Mouse (Mus musculus) Patski (cell line): ENCODE data around the gene Kif17. TPM values are rescaled to one million over a fixed set of nuclear protein-coding genes. Genes with fewer than 3 reads are reported as not detected.

Experiments used
- ATAC-seq: fragments of 100-300 bp; one replicate; pipeline ENCODE4 v1.8.0; 2021
- CTCF ChIA-PET: fragments of 350-600 bp; sonication (Branson Sonifier 250); formaldehyde crosslinking; loops from one replicate; lab custom pipeline; 2022; ENCODE audit warnings: inconsistent platforms; lab: Charles Lee
- POLR2A ChIA-PET: fragments of 350-600 bp; sonication (Branson Sonifier 250); formaldehyde crosslinking; loops from one replicate; lab custom pipeline; 2022; ENCODE audit warnings: antibody characterized with exemption, inconsistent platforms; lab: Charles Lee
- DNase-seq: peaks from one replicate; pipeline ENCODE4 v3.0.0-alpha.2; 2011; ENCODE audit warnings: low read depth, low spot score
- H3K27me3 ChIP-seq: fragments of 371-371 bp; one replicate; pipeline ENCODE4 v1.5.1; 2021
- CTCF ChIP-seq: fragments of 100-300 bp; IDR thresholded peaks from one replicate; pipeline ENCODE4 v1.5.1; 2021
- in situ Hi-C: fragments of 300-500 bp; cut with MboI; formaldehyde crosslinking; loops from 3 replicates; pipeline ENCODE4 v1.11.1; 2018; ENCODE audit warnings: low pct_unique_long_range_greater_than_20kb, mixed read lengths
- polyA plus RNA-seq: library from polyadenylated mRNA; unstranded; gene quantifications from one replicate; pipeline ENCODE4 v1.2.3, GENCODE M21; 2021

Gene Kif17
- polyA plus RNA-seq, 1 experiment from 2014 or later: 1.6 TPM

DNA sequence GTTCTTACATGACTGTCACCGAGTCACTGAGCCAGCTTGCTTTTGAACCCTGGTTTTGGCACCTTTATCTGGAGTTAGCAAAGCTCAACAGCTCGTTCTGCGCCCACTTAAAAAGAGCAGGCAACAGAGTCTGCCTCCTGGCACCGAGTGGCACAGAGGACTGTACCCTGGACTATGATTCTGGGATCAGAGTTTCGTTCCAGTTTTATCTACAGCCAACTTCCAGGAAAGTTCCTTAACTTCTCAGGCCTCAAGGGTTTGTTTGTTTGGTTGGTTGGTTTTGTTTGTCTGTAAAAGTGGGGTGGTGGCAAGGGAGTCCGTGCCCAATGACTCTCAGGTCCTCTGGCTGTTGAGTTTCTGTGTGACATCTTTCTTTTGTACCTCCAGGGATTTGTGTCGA, 98.5 kb downstream of the Kif17 start:
- TF ChIP-seq CTCF: no peak
- CTCF ChIA-PET: no interaction called here
- in situ Hi-C loops: no loop called here

More for the DNA sequence above, 98.5 kb downstream of the Kif17 start:
- DNase-seq: no peak
- POLR2A ChIA-PET: no interaction called here
- H3K27me3 ChIP-seq: no peaks in the 10 kb centered on the region
- no peak for ATAC-seq

Other genes starting within 250 kb of the Kif17 start
- 112 TPM for gene Hp1bp3, start 34.1 kb upstream of the Kif17 start, polyA plus RNA-seq
- 0.91 TPM for gene Sh2d5, start within 50 bp of the Kif17 start, polyA plus RNA-seq
- gene Ddost, start 54.3 kb downstream of the Kif17 start, polyA plus RNA-seq: 164 TPM
- gene Pink1, start 75.9 kb downstream of the Kif17 start, polyA plus RNA-seq: 58.2 TPM
- 0.32 TPM for gene Cda, start 117.6 kb downstream of the Kif17 start, polyA plus RNA-seq
- gene Fam43b, start 146.1 kb downstream of the Kif17 start, polyA plus RNA-seq: not detected
- gene Mul1, start 184.2 kb downstream of the Kif17 start, polyA plus RNA-seq: 24.3 TPM
- gene Camk2n1, start 203.9 kb downstream of the Kif17 start, polyA plus RNA-seq: 21.9 TPM